In the genomic region with DNA sequence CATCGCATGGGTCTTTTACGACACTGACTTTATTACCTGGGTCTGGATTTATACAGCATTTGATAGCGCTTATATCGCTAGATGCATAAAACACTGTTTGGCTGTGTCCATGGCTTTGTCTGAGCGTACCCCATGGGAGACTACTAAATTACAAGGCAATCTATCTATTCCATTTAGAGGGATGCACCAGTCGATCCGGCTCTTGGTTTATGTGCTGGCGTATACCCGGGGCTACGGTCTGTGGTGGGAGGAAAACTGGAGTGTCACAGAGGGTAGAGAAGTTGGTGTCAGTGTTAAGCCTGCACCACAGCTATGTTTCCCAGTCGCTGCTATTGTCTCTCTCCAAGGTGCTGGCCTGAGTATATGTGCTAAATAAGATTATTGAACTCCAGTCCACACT, we compare ENCODE assay signal across 31 mouse cellular contexts. TPM values are rescaled to one million over a fixed set of nuclear protein-coding genes. Genes with fewer than 3 reads are reported as not detected.
DNase-seq lines count a peak whose midpoint lies in the region; ATAC-seq and TF ChIP-seq lines count a peak whose summit lies in the region.
"Had no signal": no experiment of that assay in that cellular context is flagged by ENCODE, and none has a peak within 500 bp of the region (broad histone marks: within the 10 kb centered on the region; RNA-seq: fewer than 3 reads in every experiment).

No protein-coding gene starts in this region.

- no peak for TF ChIP-seq EP300 in lung, postnatal 0 days (IDR thresholded peaks at IDR 0.05)

- no peak overlapping the region for H3K4me3 ChIP-seq in embryonic facial prominence, embryonic 11.5 days (ENCODE audit: low read depth, low read length)
- no peak overlapping the region for H3K4me3 ChIP-seq in embryonic facial prominence, embryonic 10.5 days
- no peak overlapping the region for H3K4me3 ChIP-seq in lung, embryonic 14.5 days (ENCODE audit: low read depth, low read length)
- H3K4me3 ChIP-seq in lung, postnatal 0 days (ENCODE audit: low read depth, low read length): no peak overlapping the region
- no peak overlapping the region for H3K4me3 ChIP-seq in embryonic facial prominence, embryonic 14.5 days (ENCODE audit: low read depth, low read length)
- H3K4me3 ChIP-seq in midbrain, embryonic 16.5 days (ENCODE audit: low read depth, low read length): no peak overlapping the region
- H3K4me3 ChIP-seq: heart, embryonic 10.5 days; heart, embryonic 15.5 days; intestine, embryonic 15.5 days; liver, embryonic 15.5 days; lung, embryonic 15.5 days; myocyte had no signal

- WGBS in embryonic facial prominence, embryonic 11.5 days: 84% methylated on average over 11 of the region's 11 CpGs
- whole genome bisulfite sequencing in embryonic facial prominence, embryonic 10.5 days: 85% methylated on average over 11 of the region's 11 CpGs
- WGBS in lung, embryonic 14.5 days: 77% methylated on average over 11 of the region's 11 CpGs
- WGBS in lung, postnatal 0 days: 79% methylated on average over 11 of the region's 11 CpGs
- WGBS in embryonic facial prominence, embryonic 14.5 days: 83% methylated on average over 11 of the region's 11 CpGs
- 77% methylated on average over 11 of the region's 11 CpGs for WGBS in midbrain, embryonic 16.5 days

- H3K4me1 ChIP-seq in embryonic facial prominence, embryonic 11.5 days (ENCODE audit: control insufficient read depth, insufficient read depth, low read length): no peaks in the 10 kb centered on the region
- no peaks in the 10 kb centered on the region for H3K4me1 ChIP-seq in embryonic facial prominence, embryonic 10.5 days
- no peaks in the 10 kb centered on the region for H3K4me1 ChIP-seq in lung, embryonic 14.5 days (ENCODE audit: insufficient read depth)
- no peaks in the 10 kb centered on the region for H3K4me1 ChIP-seq in lung, postnatal 0 days (ENCODE audit: insufficient read depth, low read depth, low read length)
- no peaks in the 10 kb centered on the region for H3K4me1 ChIP-seq in embryonic facial prominence, embryonic 14.5 days (ENCODE audit: control insufficient read depth, insufficient read depth, low read length)
- no peaks in the 10 kb centered on the region for H3K4me1 ChIP-seq in midbrain, embryonic 16.5 days (ENCODE audit: control insufficient read depth, insufficient read depth, low read length)
- H3K4me1 ChIP-seq: heart, embryonic 10.5 days; heart, embryonic 15.5 days; intestine, embryonic 15.5 days; liver, embryonic 15.5 days; lung, embryonic 15.5 days had no signal

- H3K27ac ChIP-seq in embryonic facial prominence, embryonic 11.5 days (replicated peaks; ENCODE audit: low read depth, low read length): no peak overlapping the region
- no peak overlapping the region for H3K27ac ChIP-seq in embryonic facial prominence, embryonic 10.5 days (replicated peaks)
- H3K27ac ChIP-seq in lung, embryonic 14.5 days (ENCODE audit: low read depth): no peak overlapping the region
- no peak overlapping the region for H3K27ac ChIP-seq in lung, postnatal 0 days (ENCODE audit: low read length)
- H3K27ac ChIP-seq in embryonic facial prominence, embryonic 14.5 days (replicated peaks; ENCODE audit: low read depth, low read length): no peak overlapping the region
- H3K27ac ChIP-seq in midbrain, embryonic 16.5 days (ENCODE audit: low read length): no peak overlapping the region
- H3K27ac ChIP-seq: heart, embryonic 10.5 days; heart, embryonic 15.5 days; hindbrain, postnatal 0 days; intestine, embryonic 15.5 days; liver, embryonic 15.5 days; lung, embryonic 15.5 days had no signal

- H3K36me3 ChIP-seq in embryonic facial prominence, embryonic 11.5 days (replicated peaks; ENCODE audit: control insufficient read depth, insufficient read depth, low read depth, low read length): no peaks in the 10 kb centered on the region
- no peaks in the 10 kb centered on the region for H3K36me3 ChIP-seq in embryonic facial prominence, embryonic 10.5 days (replicated peaks)
- H3K36me3 ChIP-seq in lung, embryonic 14.5 days (ENCODE audit: insufficient read depth): no peaks in the 10 kb centered on the region
- H3K36me3 ChIP-seq in lung, postnatal 0 days (ENCODE audit: insufficient read depth, low read length): no peaks in the 10 kb centered on the region
- H3K36me3 ChIP-seq in embryonic facial prominence, embryonic 14.5 days (ENCODE audit: control insufficient read depth, insufficient read depth, low read length): no peaks in the 10 kb centered on the region
- no peaks in the 10 kb centered on the region for H3K36me3 ChIP-seq in midbrain, embryonic 16.5 days (ENCODE audit: control insufficient read depth, insufficient read depth, low read length)
- H3K36me3 ChIP-seq: G1E; heart, embryonic 10.5 days; heart, embryonic 15.5 days; intestine, embryonic 15.5 days; liver, embryonic 15.5 days; lung, embryonic 15.5 days had no signal

- no peaks in the 10 kb centered on the region for H3K9me3 ChIP-seq in embryonic facial prominence, embryonic 11.5 days (replicated peaks; ENCODE audit: control insufficient read depth, low read length)
- peaks cover 10% of the 10 kb centered on the region for H3K9me3 ChIP-seq in embryonic facial prominence, embryonic 10.5 days
- H3K9me3 ChIP-seq in lung, embryonic 14.5 days (ENCODE audit: low read depth, low read length): no peaks in the 10 kb centered on the region
- no peaks in the 10 kb centered on the region for H3K9me3 ChIP-seq in lung, postnatal 0 days (ENCODE audit: low read length)
- no peaks in the 10 kb centered on the region for H3K9me3 ChIP-seq in embryonic facial prominence, embryonic 14.5 days (ENCODE audit: control insufficient read depth, low read length)
- H3K9me3 ChIP-seq in midbrain, embryonic 16.5 days (replicated peaks; ENCODE audit: control insufficient read depth, low read length, poor library complexity, severe bottlenecking): no peaks in the 10 kb centered on the region
- H3K9me3 ChIP-seq: heart, embryonic 10.5 days; heart, embryonic 15.5 days; intestine, embryonic 15.5 days; liver, embryonic 15.5 days; lung, embryonic 15.5 days had no signal

- H3K9ac ChIP-seq in embryonic facial prominence, embryonic 11.5 days (replicated peaks; ENCODE audit: low read length): no peak overlapping the region
- no peak overlapping the region for H3K9ac ChIP-seq in lung, embryonic 14.5 days
- no peak overlapping the region for H3K9ac ChIP-seq in lung, postnatal 0 days (replicated peaks; ENCODE audit: low read depth)
- no peak overlapping the region for H3K9ac ChIP-seq in embryonic facial prominence, embryonic 14.5 days (ENCODE audit: low read depth, low read length)
- H3K9ac ChIP-seq in midbrain, embryonic 16.5 days (ENCODE audit: low read depth, low read length): no peak overlapping the region
- H3K9ac ChIP-seq: heart, embryonic 15.5 days; intestine, embryonic 15.5 days; liver, embryonic 15.5 days; lung, embryonic 15.5 days had no signal

- no peak for ATAC-seq in embryonic facial prominence, embryonic 11.5 days (replicated peaks; ENCODE audit: insufficient number of reproducible peaks, low FRiP score, low TSS enrichment, low read depth)
- no peak for ATAC-seq in lung, embryonic 14.5 days (ENCODE audit: insufficient read depth)
- no peak for ATAC-seq in lung, postnatal 0 days
- no peak for ATAC-seq in embryonic facial prominence, embryonic 14.5 days (ENCODE audit: low read depth)
- no peak for ATAC-seq in midbrain, embryonic 16.5 days
- ATAC-seq: forebrain, embryonic 14.5 days; hindbrain, postnatal 0 days; intestine, embryonic 15.5 days; Patski had no signal

- H3K4me2 ChIP-seq in embryonic facial prominence, embryonic 11.5 days (ENCODE audit: low read depth, low read length): no peak overlapping the region
- H3K4me2 ChIP-seq in lung, embryonic 14.5 days: no peak overlapping the region
- H3K4me2 ChIP-seq in lung, postnatal 0 days (replicated peaks; ENCODE audit: low read depth, low read length): no peak overlapping the region
- H3K4me2 ChIP-seq in embryonic facial prominence, embryonic 14.5 days (ENCODE audit: low read depth, low read length): no peak overlapping the region
- H3K4me2 ChIP-seq in midbrain, embryonic 16.5 days (ENCODE audit: low read length): no peak overlapping the region
- H3K4me2 ChIP-seq: heart, embryonic 15.5 days; intestine, embryonic 15.5 days; liver, embryonic 15.5 days; lung, embryonic 15.5 days; midbrain, embryonic 11.5 days had no signal

- no peaks in the 10 kb centered on the region for H3K27me3 ChIP-seq in embryonic facial prominence, embryonic 11.5 days (ENCODE audit: control insufficient read depth, insufficient read depth, low read length)
- no peaks in the 10 kb centered on the region for H3K27me3 ChIP-seq in embryonic facial prominence, embryonic 10.5 days (replicated peaks; ENCODE audit: low read depth, poor library complexity, severe bottlenecking)
- H3K27me3 ChIP-seq in lung, embryonic 14.5 days (ENCODE audit: insufficient read depth, low read length): no peaks in the 10 kb centered on the region
- H3K27me3 ChIP-seq in lung, postnatal 0 days (replicated peaks; ENCODE audit: insufficient read depth, low read length): no peaks in the 10 kb centered on the region
- H3K27me3 ChIP-seq in embryonic facial prominence, embryonic 14.5 days (replicated peaks; ENCODE audit: control insufficient read depth, insufficient read depth, low read length): no peaks in the 10 kb centered on the region
- H3K27me3 ChIP-seq in midbrain, embryonic 16.5 days (ENCODE audit: control insufficient read depth, insufficient read depth, low read depth, low read length): no peaks in the 10 kb centered on the region
- H3K27me3 ChIP-seq: heart, embryonic 15.5 days; intestine, embryonic 15.5 days; liver, embryonic 15.5 days; lung, embryonic 15.5 days; Patski had no signal

- peak; percentile 37 for DNase-seq in embryonic facial prominence, embryonic 11.5 days (ENCODE audit: low spot score)
- DNase-seq in embryonic facial prominence, embryonic 10.5 days (ENCODE audit: low spot score): no peak
- peak; percentile 28 for DNase-seq in lung, embryonic 14.5 days
- no peak for DNase-seq in lung, postnatal 0 days (ENCODE audit: low spot score)
- DNase-seq in embryonic facial prominence, embryonic 14.5 days (ENCODE audit: low spot score): peak; percentile 24
- no peak for DNase-seq in yolk sac, embryonic 10.5 days (ENCODE audit: low spot score)
- DNase-seq: adrenal gland, postnatal 36 days; cerebellum, adult 18-20 months; cerebellum, postnatal 10 days; gastrocnemius, postnatal 14 days; kidney, adult 2 months; kidney, postnatal 25 days; layer of hippocampus, postnatal 36 days; left cerebral cortex, postnatal 4 days; lung, postnatal 36 days; right cerebral cortex, postnatal 25 days; spleen, adult 18-20 months; thymus, postnatal 14 days had no signal

- no peak for TF ChIP-seq CTCF in lung, embryonic 14.5 days (IDR thresholded peaks at IDR 0.05; ENCODE audit: low read depth)
- TF ChIP-seq CTCF in lung, postnatal 0 days (IDR thresholded peaks at IDR 0.05): no peak

RNA-seq across cellular contexts. Expression of gene Tmem132b, which starts 34.2 kb away (rescaled TPM):
- polyA plus RNA-seq in embryonic facial prominence, embryonic 11.5 days (2014; fragmentation: Nextera tagmentation; extraction: Ambion mirVana): 0.13 and 0.60 TPM in 2 replicates
- 0.23 and 0.34 TPM in 2 replicates for polyA plus RNA-seq in embryonic facial prominence, embryonic 10.5 days (2016; fragmentation: Nextera tagmentation; extraction: Ambion mirVana)
- not detected in 2 replicates for polyA plus RNA-seq in lung, embryonic 14.5 days (2014; fragmentation: Nextera tagmentation; extraction: Ambion mirVana)
- not detected in 2 replicates for polyA plus RNA-seq in lung, postnatal 0 days (2015; fragmentation: Nextera tagmentation; extraction: Ambion mirVana)
- polyA plus RNA-seq in embryonic facial prominence, embryonic 14.5 days (2014; fragmentation: Nextera tagmentation; extraction: Ambion mirVana): 0.31 and 0.38 TPM in 2 replicates
- 5.5 and 6.6 TPM in 2 replicates for polyA plus RNA-seq in midbrain, embryonic 16.5 days (2015; fragmentation: Nextera tagmentation; extraction: Ambion mirVana)
- polyA plus RNA-seq: G1E; heart, embryonic 10.5 days; heart, embryonic 15.5 days; kidney, adult 2 months; liver, adult 2 months; liver, embryonic 15.5 days; Patski had no signal

Comparison
In these comparisons a context has a peak if more than half of its experiments do, and no peak if none do; other contexts are left out.
1. DNase-seq: peak in embryonic facial prominence, embryonic 11.5 days (single experiment), lung, embryonic 14.5 days (single experiment) and embryonic facial prominence, embryonic 14.5 days (single experiment); none in embryonic facial prominence, embryonic 10.5 days (single experiment), lung, postnatal 0 days (single experiment) and yolk sac, embryonic 10.5 days (single experiment).